Mouse (Mus musculus) intestine, embryonic 14.5 days (tissue): ENCODE measurements around the gene Arl10. TPM values are rescaled to one million over a fixed set of nuclear protein-coding genes. Genes with fewer than 3 reads are reported as not detected.

Experiments used
- ATAC-seq: fragments of 200-750 bp; cut with Nextera tagmentation; replicated peaks from 2 replicates; pipeline ENCODE4 v1.8.0; 2017; ENCODE audit warnings: low read depth, moderate number of reproducible peaks, moderate TSS enrichment, moderate library complexity; ENCODE audit not compliant: low FRiP score, low TSS enrichment
- DNase-seq: peaks from one replicate; pipeline ENCODE4 v3.0.0-alpha.2; 2018; ENCODE audit warnings: low spot score
- H3K27ac ChIP-seq: fragments of 300-500 bp; sonication (generic); 2 replicates; pipeline ENCODE4 v1.5.1; 2014; ENCODE audit warnings: low read depth, mild to moderate bottlenecking, control low read depth
- H3K27me3 ChIP-seq: fragments of 300-500 bp; sonication (generic); replicated peaks from 2 replicates; pipeline ENCODE4 v1.6.1; 2014; ENCODE audit warnings: low read length, control low read depth; ENCODE audit not compliant: control insufficient read depth, insufficient read depth
- H3K36me3 ChIP-seq: fragments of 300-500 bp; sonication (generic); 2 replicates; pipeline ENCODE4 v1.6.1; 2014; ENCODE audit warnings: low read length, control low read depth; ENCODE audit not compliant: control insufficient read depth, insufficient read depth
- H3K4me1 ChIP-seq: fragments of 300-500 bp; sonication (generic); replicated peaks from 2 replicates; pipeline ENCODE4 v1.6.1; 2014; ENCODE audit warnings: low read length, control low read depth, mixed read lengths; ENCODE audit not compliant: control insufficient read depth, insufficient read depth
- H3K4me2 ChIP-seq: fragments of 300-500 bp; sonication (generic); 2 replicates; pipeline ENCODE4 v1.6.1; 2014; ENCODE audit warnings: low read length
- H3K4me3 ChIP-seq: fragments of 300-500 bp; sonication (generic); 2 replicates; pipeline ENCODE4 v1.5.1; 2014; ENCODE audit warnings: low read depth, low read length, control low read depth, mixed read lengths
- H3K9ac ChIP-seq: fragments of 300-500 bp; sonication (generic); 2 replicates; pipeline ENCODE4 v1.6.1; 2014; ENCODE audit warnings: mild to moderate bottlenecking, low read length
- H3K9me3 ChIP-seq: fragments of 300-500 bp; sonication (generic); 2 replicates; pipeline ENCODE4 v1.6.1; 2016; ENCODE audit warnings: low read length, control low read depth; ENCODE audit not compliant: control insufficient read depth
- WGBS: fragments of 180-500 bp; shearing (Covaris S2); extraction: QIAGEN DNeasy Blood & Tissue Kit; methylation state at CpG from one replicate; pipeline ENCODE4 v1.1.7; 2014; 5-methylcytosine and 5-hydroxymethylcytosine counted together
- polyA plus RNA-seq: library from polyadenylated mRNA; unstranded; fragments of >200 nt; fragmentation: Nextera tagmentation; extraction: Ambion mirVana; gene quantifications from 2 replicates; pipeline ENCODE4 v1.2.1, GENCODE M21; 2014

The Arl10 gene
- 25.4 and 26.4 TPM in 2 replicates for polyA plus RNA-seq

DNA sequence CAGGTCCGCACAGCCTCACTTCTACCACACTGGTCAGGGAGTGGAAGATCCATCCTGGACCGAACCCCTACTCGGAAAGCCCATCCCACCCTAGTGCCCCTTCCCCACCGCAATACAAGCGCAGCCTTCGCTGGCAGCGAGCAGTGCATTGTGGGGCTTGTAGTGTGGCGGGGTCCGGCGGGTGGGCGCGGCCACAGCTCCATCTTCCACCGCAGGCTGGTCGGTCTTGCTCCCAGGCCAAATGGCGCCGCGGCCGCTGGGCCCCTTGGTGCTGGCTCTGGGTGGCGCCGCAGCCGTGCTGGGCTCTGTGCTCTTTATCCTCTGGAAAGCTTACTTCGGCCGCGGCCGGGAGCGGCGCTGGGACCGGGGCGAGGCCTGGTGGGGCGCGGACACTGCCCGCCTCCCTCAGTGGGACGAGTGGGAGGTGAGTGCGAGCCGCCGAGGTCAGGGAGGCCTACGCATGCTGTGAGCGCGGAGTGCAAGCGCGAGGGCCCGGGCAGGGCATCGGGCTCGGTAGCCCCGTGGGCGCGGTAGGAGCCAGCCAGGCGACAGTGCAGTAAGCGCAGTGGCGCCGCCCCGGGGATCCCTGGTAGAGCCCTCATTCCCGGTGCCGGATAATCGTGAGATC, at the start of gene Arl10:
Gene Arl10 (plus strand): TSS at position 162 of the 628 bp plus-strand sequence.
- Histone ChIP-seq H3K27ac (peak within 1 kb of the TSS; percentile 64; the same call in 1 of the 2 replicates), H3K4me3 (peak within 1 kb of the TSS; percentile 96), H3K4me2 (peak within 1 kb of the TSS; percentile 95), H3K9me3 (no peaks in the 10 kb centered on the region), H3K9ac (peak within 1 kb of the TSS; percentile 85), H3K4me1 (peaks cover 6% of the 10 kb centered on the region), H3K27me3 (no peaks in the 10 kb centered on the region), H3K36me3 (peaks cover 37% of the 10 kb centered on the region)
- ATAC-seq (peak; percentile 86), DNase-seq (peak; percentile 84)
- under 1% methylated on average over 54 of the region's 55 CpGs for WGBS

DNA sequence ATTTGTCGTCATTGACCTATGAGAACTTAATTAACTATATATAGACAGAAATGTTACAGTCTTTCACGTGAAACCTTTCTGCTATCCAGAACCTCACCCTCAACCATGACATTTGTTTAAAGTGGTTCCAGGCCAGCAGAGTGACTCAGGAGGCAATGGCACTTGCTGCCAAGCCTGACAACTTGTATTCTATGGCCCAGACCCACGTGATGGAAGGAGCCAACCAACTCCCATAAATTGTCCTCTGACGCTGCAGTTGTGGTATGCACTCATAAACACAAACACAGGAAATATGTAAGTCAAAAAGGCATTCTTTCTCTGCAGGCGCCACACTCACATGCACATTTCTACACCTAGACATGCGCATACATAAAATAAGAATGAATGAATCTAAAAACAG, 47.7 kb upstream of the Arl10 start:
- H3K36me3 ChIP-seq, result peaks cover 65% of the 10 kb centered on the region
- H3K4me3 ChIP-seq, result no peak overlapping the region
- DNase-seq, result no peak
- no peaks in the 10 kb centered on the region for H3K4me1 ChIP-seq
- H3K4me2 ChIP-seq, result no peak overlapping the region
- no peak overlapping the region for H3K27ac ChIP-seq
- no peaks in the 10 kb centered on the region for H3K27me3 ChIP-seq
- H3K9ac ChIP-seq, result no peak overlapping the region
- no peak for ATAC-seq
- 89% methylated on average over 6 of the region's 6 CpGs for WGBS
- no peaks in the 10 kb centered on the region for H3K9me3 ChIP-seq

DNA sequence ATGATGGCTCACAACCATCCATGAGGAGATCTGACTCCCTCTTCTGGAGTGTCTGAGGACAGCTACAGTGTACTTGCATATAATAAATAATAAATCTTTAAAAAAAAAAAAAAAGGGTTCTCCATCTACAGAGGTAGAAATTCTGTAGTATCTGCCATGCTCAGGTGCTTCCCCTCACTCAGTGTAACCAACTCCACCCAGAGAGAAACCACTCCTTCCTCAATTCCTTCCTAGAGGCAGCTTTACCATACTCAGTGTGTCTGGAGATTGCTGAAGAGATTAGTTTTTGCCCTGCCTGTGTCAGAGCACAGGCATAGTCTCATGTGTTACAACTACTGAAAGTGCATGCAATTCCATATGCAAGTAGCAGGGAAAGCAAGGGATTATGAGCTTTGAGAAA, 42.7 kb upstream of the Arl10 start:
- H3K4me3 ChIP-seq, result no peak overlapping the region
- no peak for ATAC-seq

DNA sequence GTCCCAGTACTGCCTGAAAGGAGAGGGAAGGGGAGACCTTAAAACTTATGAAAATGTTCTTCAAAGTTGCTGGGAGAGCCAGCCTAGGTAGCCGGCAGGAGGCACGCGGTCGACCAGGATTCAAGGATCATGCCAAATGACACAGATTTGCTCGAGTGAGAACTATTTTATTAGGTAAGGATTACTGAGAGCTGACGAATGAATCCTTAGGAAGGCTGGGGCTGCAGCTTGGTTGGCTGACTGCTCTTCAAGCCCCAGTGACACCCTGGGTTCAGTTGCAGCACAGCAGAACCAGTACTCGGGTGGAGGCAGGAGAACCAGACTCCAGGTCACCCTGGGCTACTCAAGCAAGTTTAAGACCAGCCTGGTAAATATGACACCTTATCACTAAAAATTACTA, 26.8 kb upstream of the Arl10 start:
- Histone ChIP-seq H3K36me3 (peaks cover 68% of the 10 kb centered on the region), H3K27ac (no peak overlapping the region), H3K4me3 (no peak overlapping the region), H3K9me3 (no peaks in the 10 kb centered on the region), H3K27me3 (no peaks in the 10 kb centered on the region), H3K4me2 (no peak overlapping the region), H3K9ac (no peak overlapping the region), H3K4me1 (no peaks in the 10 kb centered on the region)
- WGBS, result 83% methylated on average over 7 of the region's 7 CpGs
- ATAC-seq (no peak), DNase-seq (no peak)

More for the DNA sequence above, 42.7 kb upstream of the Arl10 start:
- Histone ChIP-seq H3K9me3 (no peaks in the 10 kb centered on the region), H3K9ac (no peak overlapping the region), H3K27ac (no peak overlapping the region), H3K27me3 (no peaks in the 10 kb centered on the region), H3K36me3 (peaks cover 43% of the 10 kb centered on the region), H3K4me1 (no peaks in the 10 kb centered on the region), H3K4me2 (no peak overlapping the region)
- DNase-seq, result no peak

DNA sequence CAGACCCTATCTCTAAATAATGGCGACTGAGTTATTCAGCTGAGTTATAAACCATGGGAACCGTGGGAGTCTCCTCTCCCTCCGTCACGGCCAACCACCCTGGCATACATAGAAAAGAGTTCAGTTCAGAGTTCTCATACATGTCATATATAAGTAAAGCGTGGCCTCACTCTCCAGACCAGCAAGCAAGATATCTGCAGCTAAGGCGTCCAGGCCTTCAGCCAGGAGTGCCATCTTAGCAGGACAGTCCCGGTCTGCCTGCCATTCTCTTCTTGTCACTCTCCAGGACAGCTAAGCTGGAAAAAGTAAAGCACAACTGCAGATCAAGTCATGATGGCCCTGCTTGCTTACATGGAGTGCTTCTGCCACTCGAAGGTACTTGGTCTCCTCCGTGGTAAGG, 18.6 kb upstream of the Arl10 start:
- no peak overlapping the region for H3K4me3 ChIP-seq
- H3K4me2 ChIP-seq, result no peak overlapping the region
- ATAC-seq (no peak), DNase-seq (no peak)
- no peaks in the 10 kb centered on the region for H3K9me3 ChIP-seq
- 89% methylated on average over 9 of the region's 9 CpGs for WGBS
- no peaks in the 10 kb centered on the region for H3K4me1 ChIP-seq
- no peaks in the 10 kb centered on the region for H3K27me3 ChIP-seq
- no peak overlapping the region for H3K27ac ChIP-seq
- H3K9ac ChIP-seq, result no peak overlapping the region
- peaks cover 90% of the 10 kb centered on the region for H3K36me3 ChIP-seq

DNA sequence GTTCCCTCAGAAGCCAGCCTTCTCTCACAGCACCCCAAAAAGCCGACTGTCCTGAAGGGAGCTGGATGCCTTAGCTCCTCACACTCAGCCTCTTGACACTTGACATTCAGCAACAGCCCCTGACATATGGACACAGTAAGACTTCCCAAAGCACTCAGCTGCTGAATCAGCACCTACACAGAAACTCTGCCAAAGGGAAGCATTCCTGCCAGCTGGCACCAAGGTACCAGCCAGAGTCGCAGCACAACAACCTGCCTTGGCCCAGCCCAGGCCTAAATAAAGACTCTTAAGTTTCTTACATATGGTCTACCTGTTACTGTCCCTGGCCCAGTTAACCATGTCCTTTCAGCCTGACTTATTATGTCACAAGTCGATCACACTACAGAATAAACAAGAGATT, 18.0 kb upstream of the Arl10 start:
- WGBS, result 90% methylated on average over 3 of the region's 3 CpGs
- H3K36me3 ChIP-seq, result peaks cover 90% of the 10 kb centered on the region
- no peak for ATAC-seq
- no peak overlapping the region for H3K4me3 ChIP-seq
- no peaks in the 10 kb centered on the region for H3K4me1 ChIP-seq
- H3K4me2 ChIP-seq, result no peak overlapping the region
- no peaks in the 10 kb centered on the region for H3K9me3 ChIP-seq
- no peaks in the 10 kb centered on the region for H3K27me3 ChIP-seq
- no peak overlapping the region for H3K9ac ChIP-seq
- no peak for DNase-seq
- no peak overlapping the region for H3K27ac ChIP-seq

DNA sequence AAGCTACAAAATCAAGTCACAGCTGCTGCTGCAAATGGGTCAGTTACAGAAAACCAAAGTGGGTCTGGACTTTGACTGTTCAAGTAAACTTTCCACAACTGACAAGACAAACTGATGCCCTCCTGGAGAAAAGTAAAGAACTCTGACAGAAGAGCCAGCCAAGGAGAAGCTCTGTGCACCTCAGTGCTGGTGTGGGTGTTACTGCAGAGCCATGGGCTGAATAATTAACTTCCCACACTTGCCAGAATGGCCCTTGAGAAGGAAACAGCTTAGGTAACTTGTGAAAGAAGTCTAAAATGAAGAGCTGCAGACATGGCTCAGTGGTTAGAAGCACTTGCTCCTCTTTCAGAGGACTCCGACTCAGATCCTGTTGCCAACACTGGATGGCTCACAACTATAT, 17.2 kb upstream of the Arl10 start:
- no peak overlapping the region for H3K9ac ChIP-seq
- peaks cover 90% of the 10 kb centered on the region for H3K36me3 ChIP-seq
- H3K4me3 ChIP-seq, result no peak overlapping the region
- no peaks in the 10 kb centered on the region for H3K4me1 ChIP-seq
- no peak for ATAC-seq
- 96% methylated on average over 1 of the region's 1 CpGs for WGBS
- DNase-seq, result no peak
- no peak overlapping the region for H3K27ac ChIP-seq
- no peaks in the 10 kb centered on the region for H3K27me3 ChIP-seq
- H3K9me3 ChIP-seq, result no peaks in the 10 kb centered on the region
- H3K4me2 ChIP-seq, result no peak overlapping the region

DNA sequence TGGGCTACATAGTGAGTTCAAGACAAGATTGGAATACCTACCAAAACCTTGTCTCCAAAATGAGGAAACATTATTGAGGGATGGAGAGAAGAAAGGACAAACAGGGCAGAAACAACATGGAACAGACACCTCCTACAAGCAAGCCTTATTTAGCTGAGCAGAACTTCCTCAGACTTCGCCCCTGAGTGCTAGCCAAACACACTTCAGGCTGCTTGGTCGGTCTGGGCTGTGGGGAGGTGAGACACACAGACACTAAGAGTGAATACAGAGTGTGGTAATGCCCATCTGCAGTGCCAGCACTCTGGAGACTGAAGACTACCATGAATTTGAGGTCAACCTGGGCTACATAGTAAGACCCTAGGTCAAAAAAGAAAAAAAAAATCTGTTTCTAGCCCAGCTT, 15.2 kb upstream of the Arl10 start:
- DNase-seq (no peak), ATAC-seq (no peak)
- Histone ChIP-seq H3K9me3 (no peaks in the 10 kb centered on the region), H3K36me3 (peaks cover 81% of the 10 kb centered on the region), H3K4me2 (no peak overlapping the region), H3K27ac (no peak overlapping the region), H3K9ac (no peak overlapping the region), H3K4me1 (peaks cover 8% of the 10 kb centered on the region), H3K27me3 (no peaks in the 10 kb centered on the region), H3K4me3 (no peak overlapping the region)
- WGBS, result 91% methylated on average over 2 of the region's 2 CpGs

DNA sequence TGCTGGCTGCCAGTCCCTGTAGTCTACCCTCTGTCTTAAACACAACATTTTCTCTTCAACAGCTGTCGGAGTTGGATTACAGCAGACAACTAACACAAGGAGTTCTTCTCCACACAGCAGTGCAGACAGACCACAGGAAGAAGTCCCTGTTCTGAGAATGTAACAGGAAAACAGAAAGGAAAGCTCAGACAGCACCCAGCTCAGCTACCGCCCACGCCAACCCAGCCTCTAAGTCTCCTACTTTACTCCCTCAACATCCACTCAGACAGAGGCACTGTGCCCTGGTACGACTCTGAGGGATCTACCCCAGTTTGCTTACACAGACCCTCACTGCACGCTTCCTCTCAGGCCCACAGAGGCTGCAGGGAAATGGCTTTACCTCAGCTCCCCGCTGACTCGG, 14.2 kb upstream of the Arl10 start:
- Histone ChIP-seq H3K9ac (no peak overlapping the region), H3K27ac (no peak overlapping the region), H3K27me3 (no peaks in the 10 kb centered on the region), H3K4me3 (no peak overlapping the region), H3K4me2 (no peak overlapping the region), H3K9me3 (no peaks in the 10 kb centered on the region), H3K4me1 (peaks cover 8% of the 10 kb centered on the region), H3K36me3 (peaks cover 76% of the 10 kb centered on the region)
- ATAC-seq, result no peak
- DNase-seq, result no peak
- 94% methylated on average over 7 of the region's 7 CpGs for WGBS
